Mouse (Mus musculus) intestine, embryonic 16.5 days (tissue): ENCODE measurements around the gene Spred3. TPM values are rescaled to one million over a fixed set of nuclear protein-coding genes. Genes with fewer than 3 reads are reported as not detected.

Experiments used
- ATAC-seq: fragments of 200-750 bp; cut with Nextera tagmentation; 2 replicates; pipeline ENCODE4 v1.8.0; 2017; ENCODE audit warnings: moderate TSS enrichment, moderate library complexity
- H3K27ac ChIP-seq: fragments of 300-500 bp; sonication (generic); 2 replicates; pipeline ENCODE4 v1.5.1; 2014; ENCODE audit warnings: mild to moderate bottlenecking, low read length
- H3K27me3 ChIP-seq: fragments of 300-500 bp; sonication (generic); replicated peaks from 2 replicates; pipeline ENCODE4 v1.6.1; 2014; ENCODE audit warnings: low read length, control low read depth, mixed read lengths; ENCODE audit not compliant: control insufficient read depth, insufficient read depth
- H3K36me3 ChIP-seq: fragments of 300-500 bp; sonication (generic); 2 replicates; pipeline ENCODE4 v1.6.1; 2014; ENCODE audit warnings: low read length, control low read depth; ENCODE audit not compliant: control insufficient read depth, insufficient read depth
- H3K4me1 ChIP-seq: fragments of 300-500 bp; sonication (generic); 2 replicates; pipeline ENCODE4 v1.6.1; 2014; ENCODE audit warnings: low read length, control low read depth, mixed read lengths; ENCODE audit not compliant: control insufficient read depth, insufficient read depth
- H3K4me2 ChIP-seq: fragments of 300-500 bp; sonication (generic); 2 replicates; pipeline ENCODE4 v1.6.1; 2014; ENCODE audit warnings: low read depth, low read length, control low read depth
- H3K4me3 ChIP-seq: fragments of 300-500 bp; sonication (generic); 2 replicates; pipeline ENCODE4 v1.5.1; 2014; ENCODE audit warnings: mild to moderate bottlenecking, low read length
- H3K9ac ChIP-seq: fragments of 300-500 bp; sonication (generic); 2 replicates; pipeline ENCODE4 v1.6.1; 2014; ENCODE audit warnings: low read depth, low read length
- H3K9me3 ChIP-seq: fragments of 300-500 bp; sonication (generic); 2 replicates; pipeline ENCODE4 v1.6.1; 2016; ENCODE audit warnings: low read length, control low read depth; ENCODE audit not compliant: control insufficient read depth
- WGBS: fragments of 180-500 bp; shearing (Covaris S2); extraction: QIAGEN DNeasy Blood & Tissue Kit; methylation state at CpG from one replicate; pipeline ENCODE4 v1.1.7; 2014; 5-methylcytosine and 5-hydroxymethylcytosine counted together
- polyA plus RNA-seq: library from polyadenylated mRNA; unstranded; fragments of >200 nt; fragmentation: Nextera tagmentation; extraction: Ambion mirVana; gene quantifications from 2 replicates; pipeline ENCODE4 v1.2.1, GENCODE M21; 2015

Spred3 gene
- polyA plus RNA-seq, 1 experiment from 2014 or later, result 1.7 TPM

GRCm38 (mm10) chr7:29119526-29119925, 50.7 kb downstream of the Spred3 start:
- WGBS, result 80% methylated on average over 1 of the region's 1 CpGs
- no peak overlapping the region for H3K4me2 ChIP-seq
- no peaks in the 10 kb centered on the region for H3K27me3 ChIP-seq
- no peak overlapping the region for H3K27ac ChIP-seq
- H3K4me3 ChIP-seq, result no peak overlapping the region
- ATAC-seq, result no peak
- H3K36me3 ChIP-seq, result no peaks in the 10 kb centered on the region
- H3K4me1 ChIP-seq, result peaks cover 12% of the 10 kb centered on the region
- no peak overlapping the region for H3K9ac ChIP-seq
- no peaks in the 10 kb centered on the region for H3K9me3 ChIP-seq

- Histone ChIP-seq H3K27me3 (no peaks in the 10 kb centered on the region), H3K4me3 (no peak overlapping the region), H3K9ac (no peak overlapping the region), H3K9me3 (no peaks in the 10 kb centered on the region), H3K4me1 (no peaks in the 10 kb centered on the region; the same call in 1 of the 2 replicates), H3K4me2 (no peak overlapping the region), H3K27ac (no peak overlapping the region), H3K36me3 (no peaks in the 10 kb centered on the region)
- no peak for ATAC-seq
- 20% methylated on average over 18 of the region's 18 CpGs for WGBS
These were observed 51.9 kb downstream of the Spred3 start for GRCm38 (mm10) chr7:29118142-29118851.

- Histone ChIP-seq H3K9ac (peak overlapping the region; percentile 55), H3K4me3 (peak overlapping the region; percentile 27), H3K4me1 (peaks cover 4% of the 10 kb centered on the region), H3K27me3 (no peaks in the 10 kb centered on the region), H3K4me2 (peak overlapping the region; percentile 54), H3K27ac (no peak overlapping the region), H3K9me3 (no peaks in the 10 kb centered on the region), H3K36me3 (no peaks in the 10 kb centered on the region)
- peak; percentile 71 for ATAC-seq
- 24% methylated on average over 38 of the region's 38 CpGs for WGBS
These were observed 60.9 kb downstream of the Spred3 start for GRCm38 (mm10) chr7:29108992-29109955.

Other genes starting within 250 kb of the Spred3 start
- gene Actn4, start 208.1 kb downstream of the Spred3 start, polyA plus RNA-seq, result 402 and 447 TPM in 2 replicates
- gene Eif3k, start 188.5 kb downstream of the Spred3 start, polyA plus RNA-seq, result 355 and 362 TPM in 2 replicates
- 6.9 and 7.3 TPM in 2 replicates for gene Map4k1, start 188.4 kb downstream of the Spred3 start, polyA plus RNA-seq
- gene Ryr1, start 45.2 kb downstream of the Spred3 start, polyA plus RNA-seq, result 0.66 and 0.82 TPM in 2 replicates
- gene Rasgrp4, start 35.6 kb downstream of the Spred3 start, polyA plus RNA-seq, result 0.43 and 0.59 TPM in 2 replicates
- gene Fam98c, start 14.2 kb downstream of the Spred3 start, polyA plus RNA-seq, result 52.5 and 56.8 TPM in 2 replicates
- 0.48 and 0.82 TPM in 2 replicates for gene Ggn, start 201 bp downstream of the Spred3 start, polyA plus RNA-seq
- 228 and 241 TPM in 2 replicates for gene Psmd8, start 10.3 kb upstream of the Spred3 start, polyA plus RNA-seq
- gene Catsperg1, start 43.6 kb upstream of the Spred3 start, polyA plus RNA-seq, result 0.42 and 0.92 TPM in 2 replicates
- 2.5 TPM in 2 replicates for gene Kcnk6, start 62.1 kb upstream of the Spred3 start, polyA plus RNA-seq
- gene Yif1b, start 67.9 kb upstream of the Spred3 start, polyA plus RNA-seq, result 83.1 and 83.7 TPM in 2 replicates
- gene 2200002D01Rik, start 78.1 kb upstream of the Spred3 start, polyA plus RNA-seq, result 261 and 264 TPM in 2 replicates
- 626 and 672 TPM in 2 replicates for gene Spint2, start 111.5 kb upstream of the Spred3 start, polyA plus RNA-seq
- 40.8 and 45.2 TPM in 2 replicates for gene Ppp1r14a, start 118.9 kb upstream of the Spred3 start, polyA plus RNA-seq
- gene Dpf1, start 133.5 kb upstream of the Spred3 start, polyA plus RNA-seq, result 6.2 and 6.8 TPM in 2 replicates